Mouse (Mus musculus) embryonic fibroblast, embryonic 13.5 days (primary cell): ENCODE results near the gene Amacr. TPM values are rescaled to one million over a fixed set of nuclear protein-coding genes. Genes with fewer than 3 reads are reported as not detected.

ENCODE experiments used
- H3K27ac ChIP-seq: 2 replicates; pipeline ENCODE4 v1.5.1; 2012; ENCODE audit warnings: low read length, control low read depth, inconsistent platforms; ENCODE audit not compliant: insufficient read depth
- H3K4me1 ChIP-seq: 2 replicates; pipeline ENCODE4 v1.6.1; 2011; ENCODE audit warnings: low read length; ENCODE audit not compliant: control insufficient read depth, insufficient read depth
- H3K4me3 ChIP-seq: 2 replicates; pipeline ENCODE4 v1.5.1; 2011; ENCODE audit warnings: mild to moderate bottlenecking, control low read depth, low read length; ENCODE audit not compliant: insufficient read depth
- CTCF ChIP-seq: IDR thresholded peaks from 2 replicates; pipeline ENCODE4 v1.5.1; 2011; ENCODE audit warnings: mild to moderate bottlenecking, control low read depth, low read length, moderate library complexity, borderline replicate concordance; ENCODE audit not compliant: insufficient read depth
- POLR2A ChIP-seq: IDR thresholded peaks from 2 replicates; pipeline ENCODE4 v1.6.1; 2011; ENCODE audit warnings: low read depth, mild to moderate bottlenecking, control low read depth, low read length, moderate library complexity
- polyA plus RNA-seq: library from polyadenylated mRNA; stranded (reverse); fragments of >200 nt; gene quantifications from 2 replicates; pipeline ENCODE4 v1.2.4, GENCODE M21; 2011; ENCODE audit warnings: low read depth; ENCODE audit not compliant: missing spikeins, insufficient read length

The Amacr gene
- polyA plus RNA-seq, 1 experiment = 12.7 TPM

DNA sequence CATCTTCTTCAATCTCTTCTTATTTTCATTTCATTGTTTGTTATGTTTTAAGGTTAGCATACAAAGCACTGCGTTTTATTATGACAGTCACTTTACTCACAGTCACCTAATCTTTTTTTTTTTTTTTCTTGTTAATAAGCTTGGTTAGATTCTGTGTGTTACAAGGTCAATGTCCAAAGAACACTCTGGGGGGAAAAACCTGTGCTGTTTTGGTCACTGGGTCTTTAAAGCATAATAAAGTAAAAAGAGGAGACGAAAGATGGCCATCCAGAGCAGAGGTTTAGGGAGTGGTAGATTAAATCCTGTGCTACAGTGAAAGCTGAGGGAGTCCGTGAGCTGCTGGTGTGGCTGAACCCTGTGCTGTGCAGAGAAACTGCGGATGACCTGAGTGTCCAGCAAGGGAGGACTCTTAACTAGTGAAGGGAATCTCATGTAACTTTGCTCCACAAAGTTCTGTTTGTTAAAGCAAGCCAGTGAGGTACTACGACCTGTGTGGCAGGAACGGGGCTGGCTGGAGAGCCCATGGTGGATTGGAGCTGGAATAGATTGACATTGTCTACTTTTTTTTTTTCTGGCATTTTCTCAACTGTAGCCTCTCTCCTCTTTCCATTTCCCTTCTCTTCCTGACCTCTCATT lies 27.1 kb upstream of the Amacr start:
- TF ChIP-seq CTCF (no peak), POLR2A (no peak)
- no peak overlapping the region for H3K27ac ChIP-seq
- H3K4me1 ChIP-seq = peaks cover 10% of the 10 kb centered on the region
- H3K4me3 ChIP-seq = no peak overlapping the region

DNA sequence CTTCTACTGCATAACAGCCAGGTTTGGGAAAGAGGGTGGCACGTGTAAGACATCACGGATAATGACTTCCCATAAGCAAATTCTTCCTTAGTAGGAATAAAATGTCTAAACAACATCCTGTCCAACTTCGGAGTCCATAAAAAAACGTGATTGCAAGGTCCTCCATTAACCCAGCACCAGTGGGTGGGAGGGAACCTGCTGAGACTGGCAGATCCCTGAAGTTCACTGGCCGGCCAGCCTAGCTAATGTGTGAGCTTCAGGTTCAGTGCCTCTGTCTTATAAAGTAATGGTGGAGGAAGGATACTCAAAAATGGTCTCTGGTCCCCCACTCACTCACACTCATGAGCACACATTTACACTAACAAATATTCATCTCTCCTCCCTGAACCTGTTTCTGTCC lies 26.4 kb upstream of the Amacr start:
- no peak for TF ChIP-seq CTCF
- no peak for TF ChIP-seq POLR2A
- Histone ChIP-seq H3K4me3 (no peak overlapping the region), H3K4me1 (peaks cover 10% of the 10 kb centered on the region), H3K27ac (no peak overlapping the region)

DNA sequence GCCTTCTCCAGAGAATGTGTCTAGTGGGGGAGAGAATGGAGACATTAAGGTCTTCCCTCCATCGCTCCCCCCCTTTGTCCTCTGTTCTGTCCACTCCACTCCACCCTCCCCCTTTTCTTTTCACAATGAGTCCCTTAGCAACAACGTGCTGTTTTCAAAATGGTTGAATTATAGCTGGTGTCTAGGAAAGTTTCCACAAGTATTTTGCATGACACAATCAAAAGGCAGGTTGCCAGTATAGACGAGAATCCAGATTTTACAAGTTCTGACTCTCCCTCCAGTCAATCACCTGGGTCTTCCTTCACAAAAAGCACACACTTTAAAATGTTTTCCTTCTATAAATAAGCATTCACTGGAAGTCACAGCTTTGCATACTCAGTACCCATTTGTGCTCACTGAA lies 24.9 kb upstream of the Amacr start:
- Histone ChIP-seq H3K4me1 (peaks cover 9% of the 10 kb centered on the region), H3K27ac (no peak overlapping the region), H3K4me3 (no peak overlapping the region)
- TF ChIP-seq CTCF (no peak), POLR2A (no peak)

DNA sequence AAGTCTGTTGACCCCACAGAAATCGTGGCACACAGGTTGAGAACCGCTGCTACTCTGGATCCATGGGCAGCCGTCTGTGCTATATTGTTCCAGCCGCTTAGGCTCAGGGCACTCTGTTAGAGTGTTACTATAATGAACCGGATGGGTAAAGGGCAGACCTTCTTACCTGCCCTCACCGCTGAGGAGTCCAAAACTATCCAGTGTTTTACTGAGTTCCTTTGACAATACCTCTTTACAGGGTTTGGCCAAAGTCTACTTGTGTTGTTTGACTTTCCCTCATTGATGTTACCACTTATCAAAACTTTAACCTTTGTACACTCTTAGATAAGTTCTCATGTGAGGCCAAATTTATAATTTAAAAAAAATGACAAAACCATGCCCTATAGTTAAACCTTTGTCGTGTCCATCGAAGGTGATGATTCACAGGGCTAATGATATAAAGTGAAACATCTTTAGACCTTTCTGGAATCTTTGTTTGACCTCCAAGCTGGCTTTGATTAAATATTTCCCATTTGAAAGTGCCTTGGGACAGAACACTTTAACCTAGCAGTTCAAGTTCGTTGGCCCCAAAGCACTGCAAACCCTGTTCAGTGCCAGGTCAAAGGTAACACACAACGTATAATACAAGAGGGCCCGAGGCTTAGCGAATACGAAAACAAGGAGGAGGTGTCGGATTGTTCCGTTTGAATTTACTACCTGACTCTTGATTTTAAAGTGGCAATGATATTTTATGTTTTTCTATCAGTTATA lies 22.1 kb upstream of the Amacr start:
- Histone ChIP-seq H3K4me1 (peaks cover 3% of the 10 kb centered on the region; the same call in 1 of the 2 replicates), H3K4me3 (no peak overlapping the region), H3K27ac (no peak overlapping the region)
- no peak for TF ChIP-seq CTCF
- no peak for TF ChIP-seq POLR2A

DNA sequence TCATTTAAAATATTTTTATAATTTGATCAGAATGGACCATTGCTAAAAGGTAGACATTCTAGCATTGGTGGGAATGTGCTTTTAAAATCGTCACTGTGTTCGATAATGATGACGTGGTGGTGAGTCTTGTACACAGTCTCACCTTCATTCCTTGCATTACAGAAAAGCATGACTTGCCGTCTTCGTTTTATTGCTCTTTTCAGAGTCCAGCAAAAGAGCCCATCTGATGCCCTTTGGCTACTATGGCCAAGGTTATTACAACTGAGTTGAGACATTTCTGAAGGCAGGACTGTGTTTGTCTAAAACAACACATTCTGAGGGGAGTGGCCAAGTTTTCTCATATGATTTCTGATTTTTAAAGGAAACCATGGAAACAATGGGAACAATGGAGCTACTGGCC lies 21.3 kb upstream of the Amacr start:
- Histone ChIP-seq H3K27ac (no peak overlapping the region), H3K4me1 (peaks cover 3% of the 10 kb centered on the region; the same call in 1 of the 2 replicates)
- TF ChIP-seq CTCF = no peak
- TF ChIP-seq POLR2A = no peak

DNA sequence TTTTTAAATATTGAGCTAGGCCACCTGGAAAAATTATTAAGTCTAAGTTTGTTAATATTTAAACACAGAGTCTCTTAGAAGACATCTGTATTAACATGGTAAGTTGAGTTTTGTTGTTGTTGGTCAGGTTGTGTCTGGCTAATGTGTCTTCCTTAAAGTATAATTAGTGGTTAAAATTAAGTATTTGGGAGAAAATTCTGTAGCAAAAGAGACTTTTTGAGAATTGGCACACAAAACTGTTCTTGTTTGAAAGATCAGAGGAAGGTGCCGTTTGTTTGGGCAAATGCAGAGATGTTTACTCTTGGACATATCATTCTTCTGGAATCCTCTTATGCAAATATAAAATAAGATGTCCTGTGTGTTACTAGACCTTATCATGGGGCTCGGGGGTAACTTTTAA lies 19.0 kb upstream of the Amacr start:
- H3K27ac ChIP-seq = no peak overlapping the region
- no peaks in the 10 kb centered on the region for H3K4me1 ChIP-seq
- no peak for TF ChIP-seq CTCF
- no peak overlapping the region for H3K4me3 ChIP-seq

More for the DNA sequence above, 21.3 kb upstream of the Amacr start:
- no peak overlapping the region for H3K4me3 ChIP-seq

DNA sequence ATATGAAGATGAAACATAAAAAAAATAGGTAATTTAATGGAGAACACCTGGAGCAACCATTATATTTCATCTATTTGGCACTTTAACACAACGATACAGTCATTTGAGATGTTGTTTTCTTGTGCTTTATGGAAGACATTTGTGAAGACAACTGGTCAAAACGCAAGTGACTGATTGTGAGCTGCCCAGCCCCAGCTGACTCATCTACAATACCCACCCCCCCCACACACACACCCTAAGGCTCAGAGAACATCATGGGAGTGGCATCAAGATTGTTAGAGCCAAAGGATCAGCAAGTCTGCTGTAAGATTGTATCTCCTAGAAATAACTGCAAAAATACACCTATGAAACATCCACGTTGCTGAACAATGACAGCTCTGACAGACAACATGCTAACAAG lies 12.1 kb upstream of the Amacr start:
- Histone ChIP-seq H3K4me3 (no peak overlapping the region), H3K27ac (no peak overlapping the region), H3K4me1 (no peaks in the 10 kb centered on the region)
- TF ChIP-seq POLR2A = no peak
- no peak for TF ChIP-seq CTCF

DNA sequence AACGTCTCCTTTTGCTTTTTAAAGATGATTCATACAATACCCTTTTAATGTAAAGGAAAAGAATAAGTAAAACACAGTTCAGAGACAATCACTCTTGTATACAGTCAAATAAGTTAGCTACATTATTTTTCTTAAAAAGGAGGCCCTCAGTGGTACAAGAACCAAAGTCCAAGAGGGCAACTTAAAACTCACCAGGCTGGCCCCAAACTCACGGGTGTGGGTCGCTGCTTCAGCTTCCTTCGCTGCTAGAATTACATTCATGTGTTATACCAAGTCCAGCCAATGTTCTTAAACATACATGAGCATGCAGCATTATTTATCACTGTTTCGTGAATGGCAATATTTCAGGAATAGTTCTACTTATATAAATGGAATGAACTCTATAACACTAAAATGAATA lies 10.8 kb upstream of the Amacr start:
- H3K4me1 ChIP-seq = peaks cover 2% of the 10 kb centered on the region; the same call in 1 of the 2 replicates
- H3K27ac ChIP-seq = no peak overlapping the region
- H3K4me3 ChIP-seq = no peak overlapping the region
- TF ChIP-seq CTCF (no peak), POLR2A (no peak)

DNA sequence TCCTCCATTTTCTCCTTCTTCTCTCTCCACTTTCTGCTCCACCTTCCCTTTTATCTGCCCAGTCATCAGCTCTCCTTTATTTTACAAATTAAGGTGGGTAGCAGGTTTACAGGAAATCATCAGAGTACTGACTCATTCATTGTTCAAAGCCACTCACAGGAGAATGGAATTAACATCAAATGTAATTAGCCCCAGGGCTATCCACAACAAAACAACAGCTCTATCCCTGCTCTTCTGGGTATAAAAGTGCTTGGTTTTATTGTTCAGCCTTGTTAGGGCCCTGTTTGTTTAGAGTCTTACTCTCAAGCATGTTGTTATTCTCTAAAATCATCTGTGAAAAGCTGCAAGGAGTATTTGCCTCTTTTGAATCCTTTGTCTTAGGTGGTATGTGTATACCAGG lies 4.4 kb upstream of the Amacr start:
- H3K4me3 ChIP-seq = no peak overlapping the region
- no peak overlapping the region for H3K27ac ChIP-seq
- no peak for TF ChIP-seq POLR2A
- no peak for TF ChIP-seq CTCF
- H3K4me1 ChIP-seq = peaks cover 2% of the 10 kb centered on the region

DNA sequence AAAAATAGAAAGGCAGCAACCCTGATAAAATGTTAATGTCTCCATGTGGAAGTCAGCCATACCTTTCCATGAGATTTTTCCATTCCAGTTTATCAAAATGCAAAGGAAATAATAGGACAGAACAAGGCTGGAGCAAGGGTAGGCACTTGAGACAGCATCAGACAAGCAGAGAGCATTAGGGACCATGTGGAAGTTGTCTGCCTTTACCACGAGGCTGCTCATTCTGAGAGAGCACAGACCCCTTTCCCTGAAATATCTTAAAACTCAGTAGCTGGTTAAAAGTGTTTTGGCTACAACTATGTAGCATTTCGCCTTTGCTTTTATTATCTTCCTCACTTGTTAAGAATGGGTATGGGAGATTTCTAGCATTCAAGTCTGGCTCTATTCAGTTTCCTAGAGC lies 844 bp upstream of the Amacr start:
- no peak overlapping the region for H3K4me3 ChIP-seq
- no peak for TF ChIP-seq POLR2A
- no peak for TF ChIP-seq CTCF
- peak overlapping the region; percentile 47 for H3K27ac ChIP-seq
- H3K4me1 ChIP-seq = peaks cover 5% of the 10 kb centered on the region; the same call in 1 of the 2 replicates

DNA sequence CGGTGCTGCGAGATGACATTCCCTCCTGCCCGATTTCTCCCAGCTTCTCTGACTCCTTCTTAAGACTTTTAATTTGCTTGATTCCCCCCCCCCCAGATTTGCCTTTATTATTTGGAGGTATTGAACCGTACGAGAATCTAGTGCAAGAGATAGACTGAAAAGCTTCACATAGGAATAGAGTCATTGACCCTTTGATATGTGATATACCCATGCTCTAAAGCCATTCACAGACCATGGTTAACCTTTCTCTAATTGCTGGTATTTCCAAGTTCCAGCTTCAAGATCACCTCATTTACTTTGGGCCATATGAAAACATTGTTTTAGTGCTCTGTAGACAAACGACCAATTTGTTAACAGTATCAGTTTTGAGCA lies 494 bp downstream of the Amacr start:
- Histone ChIP-seq H3K27ac (peak overlapping the region; percentile 91; the same call in 1 of the 2 replicates), H3K4me1 (peaks cover 5% of the 10 kb centered on the region; the same call in 1 of the 2 replicates), H3K4me3 (peak overlapping the region; percentile 58)
- TF ChIP-seq CTCF = no peak
- TF ChIP-seq POLR2A = no peak
